Mouse (Mus musculus): ENCODE data around the gene Tyrp1. TPM values are rescaled to one million over a fixed set of nuclear protein-coding genes. Genes with fewer than 3 reads are reported as not detected.

Gene Tyrp1
- under 1 TPM; 0.15 to 0.38 TPM for total RNA-seq (2021)
- long read RNA-seq, experiment 1: 0 reads
- long read RNA-seq, experiment 2: 0 reads

GRCm38 (mm10) chr4:80834050-80834449, at the start of gene Tyrp1:
Gene Tyrp1, plus strand, starts transcription at chr4:80834123.
- intact Hi-C loops (cut with DNase I): no loop called here
- no peak for DNase-seq

DNA sequence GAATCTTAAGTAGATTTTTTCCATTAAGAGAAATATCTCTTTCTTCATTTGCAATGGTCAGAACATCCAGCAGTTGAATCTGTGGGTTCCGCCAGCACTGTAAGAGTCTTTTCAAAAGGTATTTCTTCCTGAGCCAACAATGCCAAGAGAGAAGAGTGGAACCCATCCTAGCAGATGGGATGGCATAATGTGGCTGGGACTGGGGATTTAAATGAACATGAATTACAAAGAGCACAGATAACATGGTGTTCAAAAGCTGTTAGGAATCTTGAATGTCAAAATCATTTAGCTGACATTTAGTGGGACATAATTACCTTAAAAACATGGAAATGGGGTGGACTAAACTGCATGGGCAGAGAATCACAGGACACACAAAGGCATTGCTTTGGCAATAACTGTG, 45.6 kb upstream of the Tyrp1 start:
- DNase-seq: no peak
- intact Hi-C loops (cut with DNase I): no loop called here

DNA sequence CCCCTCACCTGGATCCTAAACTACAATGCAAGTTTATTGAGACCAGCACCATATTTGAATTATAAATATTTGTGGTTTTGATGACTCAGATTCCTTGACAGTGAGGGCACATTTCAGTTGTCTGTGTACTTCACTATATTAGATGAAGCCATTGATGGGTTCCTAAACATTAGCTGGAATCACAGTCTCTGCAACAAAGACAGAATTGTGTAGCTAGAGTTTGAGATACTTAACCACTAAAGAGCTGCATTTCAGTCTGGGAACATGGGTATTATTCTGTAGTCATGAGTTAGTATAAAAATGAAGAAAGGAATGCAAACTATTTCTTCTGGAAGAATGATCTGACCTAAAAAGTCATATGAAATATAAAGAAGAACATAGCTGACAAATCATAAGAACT, 14.4 kb upstream of the Tyrp1 start:
- intact Hi-C loops (cut with DNase I): no loop called here
- no peak for DNase-seq

- intact Hi-C loops (cut with DNase I): no loop called here
Observed at GRCm38 (mm10) chr4:80821945-80822344, 12.0 kb upstream of the Tyrp1 start.

DNA sequence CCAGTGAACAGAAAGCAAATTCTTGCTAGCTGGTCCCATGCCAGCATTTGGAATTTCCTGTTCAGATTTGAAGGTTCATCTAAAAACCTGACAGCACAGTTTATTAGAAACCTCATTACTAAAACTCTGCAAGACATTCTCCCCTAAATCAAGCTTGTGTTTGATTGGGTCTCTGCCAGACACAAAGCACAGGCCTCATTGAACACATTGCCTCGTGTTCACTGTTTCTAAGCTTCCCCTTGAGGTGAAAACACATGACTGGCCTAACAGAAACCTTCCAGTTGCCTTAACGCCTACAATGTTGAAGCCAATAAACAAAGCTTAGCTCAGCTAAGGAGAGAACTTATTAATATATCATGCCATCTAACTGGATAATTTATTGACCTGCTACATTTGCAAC, 5.7 kb upstream of the Tyrp1 start:
- DNase-seq: no peak
- intact Hi-C loops (cut with DNase I): no loop called here

More at GRCm38 (mm10) chr4:80821945-80822344, 12.0 kb upstream of the Tyrp1 start:
- DNase-seq: no peak

- intact Hi-C loops (cut with DNase I): no loop called here
- no peak for DNase-seq
Observed at GRCm38 (mm10) chr4:80839317-80839716, 5.4 kb downstream of the Tyrp1 start.

DNA sequence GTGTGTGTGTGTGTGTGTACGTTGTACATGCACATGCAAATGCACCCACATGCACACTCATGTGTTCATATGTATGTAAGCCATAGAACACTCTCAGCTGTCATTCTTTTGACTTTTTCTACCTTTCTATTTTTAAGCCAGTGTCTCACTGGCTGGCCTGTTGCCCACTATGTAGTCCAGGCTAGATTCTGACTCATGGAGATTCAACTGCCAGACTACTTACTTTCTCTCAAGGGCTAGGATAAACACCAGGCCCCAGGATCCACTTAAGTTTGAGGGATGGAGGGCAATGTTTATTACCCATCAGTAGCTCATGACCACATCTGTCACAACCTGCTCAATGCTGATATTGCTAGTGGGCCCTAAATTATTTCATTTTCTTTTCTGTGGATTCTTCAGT, 8.1 kb downstream of the Tyrp1 start:
- DNase-seq: no peak
- intact Hi-C loops (cut with DNase I): no loop called here

- no peak for DNase-seq
- intact Hi-C loops (cut with DNase I): no loop called here
Observed at GRCm38 (mm10) chr4:80843752-80844151, 9.8 kb downstream of the Tyrp1 start.

GRCm38 (mm10) chr4:80846052-80846451, 12.1 kb downstream of the Tyrp1 start:
- intact Hi-C loops (cut with DNase I): no loop called here

DNA sequence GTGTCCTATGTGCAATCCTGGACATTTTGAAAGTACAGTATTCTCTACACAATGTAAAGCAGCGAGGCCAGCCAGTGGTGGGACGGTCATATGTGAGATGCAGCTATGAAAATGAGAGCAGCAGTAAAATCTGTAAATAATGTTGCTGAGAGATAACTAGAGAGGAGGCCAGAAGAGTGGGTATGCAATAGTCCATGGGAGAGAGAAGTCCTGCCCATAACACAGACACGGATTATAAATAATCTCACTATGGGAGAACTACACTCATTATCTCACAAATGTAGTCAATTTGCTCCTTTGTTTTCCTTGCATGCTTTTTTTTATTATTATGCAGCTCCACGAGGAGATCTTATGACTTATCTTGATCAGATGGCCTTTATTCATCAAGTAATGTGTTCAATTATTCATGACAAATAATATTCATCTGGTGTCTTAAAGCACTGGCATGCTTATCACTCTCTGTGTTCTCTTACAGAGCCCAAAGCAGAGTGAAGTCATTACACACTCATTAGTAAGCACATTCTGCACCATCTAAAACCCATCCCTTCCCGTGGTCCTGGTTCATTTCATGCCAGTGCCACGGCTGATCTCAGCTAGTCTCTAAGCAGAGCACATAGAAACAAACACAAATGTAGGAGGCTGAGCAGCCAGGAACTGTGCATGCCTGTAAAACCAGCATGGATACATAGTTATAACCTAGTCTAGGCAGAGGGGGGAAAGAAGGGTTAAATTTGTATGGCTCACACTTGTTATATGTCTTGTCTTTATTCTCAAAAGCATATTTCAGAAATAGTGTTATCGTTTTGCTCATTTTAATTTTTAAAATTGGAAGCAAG, 18.9 kb downstream of the Tyrp1 start:
- intact Hi-C loops (cut with DNase I): no loop called here
- no peak for DNase-seq

More at GRCm38 (mm10) chr4:80846052-80846451, 12.1 kb downstream of the Tyrp1 start:
- DNase-seq: no peak

DNA sequence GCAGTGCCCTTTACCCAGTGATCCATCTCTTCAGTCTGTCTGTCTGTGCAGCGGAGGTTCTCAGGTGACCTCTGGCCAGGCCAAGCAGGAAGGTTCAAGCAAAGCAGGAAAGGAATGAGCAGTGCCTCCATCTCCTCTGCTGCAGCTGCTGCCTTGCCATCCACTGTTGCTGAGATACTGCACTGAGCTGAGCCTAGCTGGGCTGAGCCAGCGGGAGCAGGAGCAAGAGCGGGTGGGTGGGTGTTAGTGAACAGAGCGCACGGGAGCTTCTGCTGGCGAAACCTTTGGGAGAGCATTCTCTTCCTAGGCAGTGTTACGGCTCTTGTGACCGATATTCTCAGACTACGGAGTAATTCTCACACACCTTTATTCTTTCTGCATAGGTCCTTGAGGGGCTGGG, 21.6 kb downstream of the Tyrp1 start:
- intact Hi-C loops (cut with DNase I): no loop called here
- DNase-seq: no peak

- DNase-seq: no peak
- intact Hi-C loops (cut with DNase I): no loop called here
Observed at GRCm38 (mm10) chr4:80862962-80863361, 29.0 kb downstream of the Tyrp1 start.

DNA sequence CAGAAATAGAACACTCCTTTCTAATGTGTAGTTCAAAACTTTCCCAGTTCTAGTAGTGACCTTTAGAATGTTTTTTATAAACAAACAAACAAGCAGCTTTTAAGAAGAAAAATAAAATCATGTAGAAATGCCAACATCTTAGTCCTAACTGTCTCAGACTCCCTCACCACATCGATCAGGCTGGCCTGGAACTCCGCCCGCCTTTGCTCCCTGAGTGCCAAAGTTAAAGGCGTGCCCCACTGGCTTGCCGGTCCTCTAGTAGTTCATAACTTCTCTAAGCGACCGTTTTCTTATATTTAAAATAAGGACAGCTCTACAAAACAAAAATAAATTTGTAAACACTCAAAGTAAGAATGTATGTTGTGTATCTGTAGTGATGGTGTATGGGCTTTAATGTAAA, 30.0 kb downstream of the Tyrp1 start:
- DNase-seq: no peak
- intact Hi-C loops (cut with DNase I): no loop called here

- peak; percentile 7 to 17 for DNase-seq
- intact Hi-C loops (cut with DNase I): no loop called here
Observed at GRCm38 (mm10) chr4:80864511-80864922, 30.6 kb downstream of the Tyrp1 start.

GRCm38 (mm10) chr4:80866065-80866464, 32.1 kb downstream of the Tyrp1 start:
- intact Hi-C loops (cut with DNase I): loop anchor here (5.0 kb wide), 2 partner anchors 246 to 1751 kb away; no protein-coding TSS in a partner anchor
- DNase-seq: peak in 1 of 2 experiments; percentile 24

DNA sequence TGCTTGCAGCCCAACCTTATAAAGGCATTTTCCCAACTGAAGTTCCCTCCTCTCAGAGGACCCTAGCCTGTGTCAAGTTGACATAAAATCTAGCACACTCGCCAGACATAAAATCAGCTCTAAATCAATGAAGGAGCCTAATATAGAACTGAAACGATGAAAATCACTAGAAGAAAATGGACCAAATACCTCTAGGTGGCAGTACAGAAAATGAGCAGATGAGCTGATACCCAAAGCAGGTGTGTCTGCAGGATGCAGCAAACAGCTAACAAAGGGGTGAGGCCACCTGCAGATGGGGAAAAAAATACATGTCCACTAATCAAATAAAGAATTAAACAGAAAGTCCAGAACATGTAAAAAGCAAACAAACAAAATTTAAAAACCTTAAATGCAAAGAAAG, 35.7 kb downstream of the Tyrp1 start:
- no peak for DNase-seq
- intact Hi-C loops (cut with DNase I): loop anchor here (5.0 kb wide), 2 partner anchors 243 to 1748 kb away; no protein-coding TSS in a partner anchor

GRCm38 (mm10) chr4:80872847-80873644, 39.1 kb downstream of the Tyrp1 start:
- intact Hi-C loops (cut with DNase I): loop anchor here (5.0 kb wide), 5 partner anchors 39 to 379 kb away; partner anchors contain the start of gene Lurap1l

GRCm38 (mm10) chr4:80874121-80874859, 40.4 kb downstream of the Tyrp1 start:
- intact Hi-C loops (cut with DNase I): loop anchor here (5.0 kb wide), 5 partner anchors 38 to 378 kb away; partner anchors contain the start of gene Lurap1l
- DNase-seq: no peak

More at GRCm38 (mm10) chr4:80872847-80873644, 39.1 kb downstream of the Tyrp1 start:
- DNase-seq: peak in 1 of 2 experiments; percentile 24

GRCm38 (mm10) chr4:80875055-80875454, 41.1 kb downstream of the Tyrp1 start:
- intact Hi-C loops (cut with DNase I): no loop called here
- no peak for DNase-seq

- DNase-seq: no peak
- intact Hi-C loops (cut with DNase I): no loop called here
Observed at GRCm38 (mm10) chr4:80881996-80882599, 48.2 kb downstream of the Tyrp1 start.

Measured in heart, postnatal 14 days (tissue).